Mouse (Mus musculus) limb, embryonic 12.5 days (tissue): ENCODE data around the gene Zfp609. TPM values are rescaled to one million over a fixed set of nuclear protein-coding genes. Genes with fewer than 3 reads are reported as not detected.
"Not testable (repeated sequence)": the region's sequence is repeated elsewhere in the genome, so short reads cannot be mapped to it uniquely, and the experiment has no call there.

Source experiments
- ATAC-seq: fragments of 200-750 bp; cut with Nextera tagmentation; 2 replicates; pipeline ENCODE4 v1.8.0; 2017; ENCODE audit warnings: low read depth, moderate TSS enrichment; ENCODE audit not compliant: insufficient number of reproducible peaks, insufficient read depth, low FRiP score, low TSS enrichment
- H3K27ac ChIP-seq: fragments of 300-500 bp; sonication (generic); 2 replicates; pipeline ENCODE4 v1.5.1; 2016; ENCODE audit warnings: mild to moderate bottlenecking, moderate library complexity
- H3K27me3 ChIP-seq: fragments of 300-500 bp; sonication (generic); 2 replicates; pipeline ENCODE4 v1.6.1; 2016; ENCODE audit warnings: mild to moderate bottlenecking, moderate library complexity
- H3K36me3 ChIP-seq: fragments of 300-500 bp; sonication (generic); 2 replicates; pipeline ENCODE4 v1.6.1; 2016; ENCODE audit warnings: mild to moderate bottlenecking, moderate library complexity
- H3K4me1 ChIP-seq: fragments of 300-500 bp; sonication (generic); replicated peaks from 2 replicates; pipeline ENCODE4 v1.6.1; 2016
- H3K4me2 ChIP-seq: fragments of 300-500 bp; sonication (generic); 2 replicates; pipeline ENCODE4 v1.6.1; 2016; ENCODE audit warnings: mild to moderate bottlenecking, moderate library complexity
- H3K4me3 ChIP-seq: fragments of 300-500 bp; sonication (generic); replicated peaks from 2 replicates; pipeline ENCODE4 v1.5.1; 2016; ENCODE audit warnings: mild to moderate bottlenecking
- H3K9ac ChIP-seq: fragments of 300-500 bp; sonication (generic); replicated peaks from 2 replicates; pipeline ENCODE4 v1.6.1; 2016; ENCODE audit warnings: mild to moderate bottlenecking, moderate library complexity
- H3K9me3 ChIP-seq: fragments of 300-500 bp; sonication (generic); 2 replicates; pipeline ENCODE4 v1.6.1; 2016; ENCODE audit warnings: mild to moderate bottlenecking, moderate library complexity
- WGBS: fragments of 180-500 bp; shearing (Covaris S2); methylation state at CpG from one replicate; pipeline ENCODE4 v1.1.7; 2016; 5-methylcytosine and 5-hydroxymethylcytosine counted together
- polyA plus RNA-seq: library from polyadenylated mRNA; unstranded; fragments of >200 nt; fragmentation: Nextera tagmentation; extraction: Ambion mirVana; gene quantifications from 2 replicates; pipeline ENCODE4 v1.2.1, GENCODE M21; 2016

Gene Zfp609
- polyA plus RNA-seq, 1 experiment from 2014 or later = 9.3 TPM

DNA sequence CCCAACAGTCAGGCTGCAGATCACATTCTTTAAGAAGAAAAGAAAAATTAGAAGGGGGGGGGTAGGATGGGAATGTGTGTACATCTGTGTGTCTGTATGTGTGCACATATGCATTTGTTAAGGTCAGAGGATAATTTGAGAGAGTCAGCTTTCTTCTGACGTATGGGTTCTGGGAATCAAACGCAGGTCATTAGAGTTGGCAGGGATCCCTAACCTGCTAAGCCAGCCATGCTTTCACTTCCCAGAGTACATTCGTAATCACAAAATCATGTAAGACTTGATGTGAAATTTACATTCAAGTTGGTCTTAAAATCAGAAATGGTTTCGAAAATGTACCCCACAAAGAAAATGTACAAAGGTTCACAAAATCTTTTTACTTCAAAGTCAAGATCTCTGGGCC is 38.8 kb downstream of the Zfp609 start:
- Histone ChIP-seq H3K4me2 (no peak overlapping the region), H3K36me3 (peaks cover 2% of the 10 kb centered on the region; the same call in 1 of the 2 replicates), H3K27ac (no peak overlapping the region), H3K9me3 (no peaks in the 10 kb centered on the region), H3K9ac (no peak overlapping the region), H3K4me3 (no peak overlapping the region), H3K27me3 (no peaks in the 10 kb centered on the region), H3K4me1 (peaks cover 24% of the 10 kb centered on the region)
- ATAC-seq = no peak
- 85% methylated on average over 4 of the region's 4 CpGs for WGBS

DNA sequence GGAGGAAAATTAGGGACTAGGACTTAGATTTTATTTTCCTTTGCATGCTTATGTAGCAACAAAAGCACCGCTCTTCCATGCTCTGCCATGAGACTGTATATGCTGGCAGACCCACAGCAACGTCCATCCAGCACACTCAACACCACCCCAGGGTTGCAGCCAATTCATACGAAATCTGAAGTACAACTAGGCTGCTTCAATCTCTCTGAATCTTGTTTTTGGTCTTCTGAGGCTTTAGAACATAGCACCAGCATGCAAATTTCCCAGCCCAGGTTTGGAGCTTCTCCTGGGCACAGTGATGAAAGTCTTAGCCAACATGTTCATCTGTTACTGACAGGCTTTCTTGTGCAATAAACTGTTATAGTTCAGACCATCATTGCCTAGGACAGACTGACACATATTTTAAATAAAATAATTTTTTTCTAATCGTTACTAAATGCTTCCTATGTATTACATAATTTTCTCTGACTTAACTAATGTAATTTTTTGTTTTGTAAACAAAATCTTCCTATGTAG is 39.5 kb downstream of the Zfp609 start:
- H3K4me2 ChIP-seq = no peak overlapping the region
- no peak overlapping the region for H3K27ac ChIP-seq

DNA sequence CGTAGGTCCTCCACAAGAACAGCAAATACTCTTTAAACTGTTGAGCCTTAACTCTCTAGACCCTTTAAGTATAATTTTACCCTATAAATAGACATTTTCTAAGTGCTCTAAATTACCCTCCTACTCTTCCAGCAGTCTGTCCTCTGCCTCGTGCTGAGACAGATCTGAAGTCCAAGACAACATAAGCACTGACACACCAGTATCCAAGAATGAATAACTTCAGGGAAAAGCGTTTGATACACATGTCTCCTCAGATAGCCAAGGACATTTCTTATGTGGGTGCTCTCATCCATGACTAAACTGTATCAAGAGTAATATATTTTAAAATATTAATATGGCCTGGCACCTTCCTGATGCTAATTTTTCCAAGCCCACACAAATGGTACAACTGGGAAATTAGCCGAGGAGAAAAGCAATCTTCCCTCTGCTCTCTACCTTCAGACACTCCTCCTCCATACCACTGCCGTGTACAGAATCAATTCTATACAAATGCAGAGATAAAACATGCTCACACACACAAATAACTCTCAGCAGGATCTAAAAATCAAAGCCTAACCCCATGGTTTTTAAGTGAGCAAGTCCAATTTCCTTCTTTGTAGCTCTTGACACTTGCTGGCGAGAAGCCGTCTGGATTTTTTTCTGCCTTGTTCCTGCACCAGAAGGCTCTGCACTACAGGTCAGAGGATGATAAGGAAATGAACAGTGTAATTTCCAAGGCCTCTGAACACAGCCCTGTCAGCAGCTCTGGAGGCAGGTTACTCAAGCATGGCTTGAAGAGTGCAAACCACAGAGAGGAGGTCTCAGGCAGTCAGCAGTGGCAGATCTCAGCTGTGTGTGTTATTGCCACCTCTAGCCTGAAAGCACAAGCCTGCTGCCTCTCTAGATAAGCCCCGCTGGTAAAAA is 40.2 kb downstream of the Zfp609 start:
- ATAC-seq = no peak
- no peaks in the 10 kb centered on the region for H3K27me3 ChIP-seq
- H3K4me3 ChIP-seq = no peak overlapping the region
- no peak overlapping the region for H3K9ac ChIP-seq
- WGBS = 64% methylated on average over 8 of the region's 8 CpGs
- no peak overlapping the region for H3K27ac ChIP-seq
- no peak overlapping the region for H3K4me2 ChIP-seq
- no peaks in the 10 kb centered on the region for H3K36me3 ChIP-seq
- H3K9me3 ChIP-seq = no peaks in the 10 kb centered on the region
- peaks cover 19% of the 10 kb centered on the region; the same call in 1 of the 2 replicates for H3K4me1 ChIP-seq

More for the DNA sequence above, 39.5 kb downstream of the Zfp609 start:
- 84% methylated on average over 4 of the region's 4 CpGs for WGBS
- Histone ChIP-seq H3K9ac (no peak overlapping the region), H3K4me3 (no peak overlapping the region), H3K27me3 (no peaks in the 10 kb centered on the region), H3K4me1 (peaks cover 19% of the 10 kb centered on the region; the same call in 1 of the 2 replicates), H3K36me3 (no peaks in the 10 kb centered on the region), H3K9me3 (no peaks in the 10 kb centered on the region)
- ATAC-seq = no peak

DNA sequence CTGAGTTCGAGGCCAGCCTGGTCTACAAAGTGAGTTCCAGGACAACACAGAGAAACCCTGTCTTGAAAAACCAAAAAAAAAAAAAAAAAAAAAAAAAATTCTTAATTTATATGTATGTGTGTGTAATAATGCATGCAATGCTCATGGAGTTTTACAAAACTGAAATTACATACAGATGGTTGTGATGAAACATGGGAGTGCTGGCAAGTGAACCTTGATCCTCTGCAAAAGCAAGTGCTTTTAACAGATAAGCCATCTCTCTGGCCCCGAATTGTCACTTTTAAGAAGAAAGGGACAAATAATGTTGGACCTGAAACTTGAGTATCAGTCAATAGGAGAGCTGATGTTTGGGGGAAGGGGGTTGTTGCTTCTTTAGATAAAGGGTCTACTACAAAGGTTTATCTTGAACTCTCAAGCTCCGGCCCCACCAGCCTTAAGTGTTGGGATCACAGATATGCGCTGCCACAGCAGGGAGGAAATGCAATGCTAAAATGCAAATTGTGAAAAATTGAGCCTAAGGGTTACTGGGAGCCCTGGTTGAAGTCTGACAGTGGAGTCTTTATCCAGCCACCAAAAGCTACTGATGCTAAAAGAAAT is 41.5 kb downstream of the Zfp609 start:
- WGBS = 82% methylated on average over 4 of the region's 4 CpGs
- H3K9ac ChIP-seq = no peak overlapping the region
- no peak overlapping the region for H3K27ac ChIP-seq
- no peak for ATAC-seq
- H3K27me3 ChIP-seq = no peaks in the 10 kb centered on the region
- no peaks in the 10 kb centered on the region for H3K9me3 ChIP-seq
- H3K4me3 ChIP-seq = no peak overlapping the region
- H3K4me2 ChIP-seq = no peak overlapping the region
- H3K36me3 ChIP-seq = no peaks in the 10 kb centered on the region
- H3K4me1 ChIP-seq = peaks cover 14% of the 10 kb centered on the region; the same call in 1 of the 2 replicates

DNA sequence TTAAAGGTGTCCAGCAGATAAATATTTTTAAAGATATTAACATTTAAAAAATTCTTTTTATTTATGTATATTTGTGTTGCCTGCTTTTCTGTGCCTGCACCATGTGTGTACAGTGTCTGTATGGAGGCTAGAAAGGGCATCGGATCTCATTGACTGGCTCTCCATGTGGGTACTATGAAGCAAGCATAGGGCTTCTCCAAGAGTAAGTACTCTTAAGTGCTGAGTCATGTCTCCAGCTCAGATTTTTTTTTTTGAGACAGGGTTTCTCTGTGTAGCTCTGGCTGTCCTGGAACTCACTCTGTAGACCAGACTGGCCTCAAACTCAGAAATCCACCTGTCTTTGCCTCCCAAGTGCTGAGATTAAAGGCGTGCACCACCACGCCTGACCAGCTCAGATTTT is 47.7 kb downstream of the Zfp609 start:
- not testable (repeated sequence) for H3K4me2 ChIP-seq, H3K9me3 ChIP-seq, H3K27ac ChIP-seq, H3K27me3 ChIP-seq, H3K36me3 ChIP-seq, H3K4me3 ChIP-seq, H3K9ac ChIP-seq, ATAC-seq
- peaks cover 18% of the 10 kb centered on the region for H3K4me1 ChIP-seq
- 94% methylated on average over 3 of the region's 3 CpGs for WGBS

DNA sequence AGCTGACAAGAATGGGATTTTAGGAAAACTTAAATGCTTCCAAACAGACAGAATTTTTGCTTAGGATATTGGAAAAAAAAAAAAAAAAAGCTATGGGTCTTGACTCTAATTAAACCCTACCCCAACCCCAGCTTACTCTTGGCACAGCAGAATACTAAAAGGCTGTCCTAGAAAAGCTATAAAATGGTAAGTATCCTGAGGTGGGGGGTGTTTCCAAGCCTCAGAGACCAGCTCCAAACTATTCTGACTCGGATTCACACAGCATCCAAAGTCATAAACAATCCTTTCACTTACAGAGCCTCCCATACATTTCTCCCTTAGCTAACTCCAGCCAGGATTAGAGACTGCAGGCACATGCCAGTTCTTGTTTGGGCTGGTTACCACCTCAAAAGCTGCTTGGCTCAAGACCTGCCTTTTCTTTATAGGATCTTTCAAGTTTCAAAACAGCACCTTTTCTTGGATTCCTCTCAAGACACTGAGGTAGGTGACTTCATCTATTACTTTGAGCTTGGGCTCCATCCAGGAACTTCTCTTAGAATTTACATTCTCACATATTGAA is 50.4 kb downstream of the Zfp609 start:
- WGBS = 0% methylated on average over 1 of the region's 1 CpGs
- no peaks in the 10 kb centered on the region for H3K27me3 ChIP-seq
- H3K27ac ChIP-seq = no peak overlapping the region
- ATAC-seq = no peak
- no peak overlapping the region for H3K9ac ChIP-seq
- H3K36me3 ChIP-seq = peaks cover 3% of the 10 kb centered on the region; the same call in 1 of the 2 replicates
- H3K4me1 ChIP-seq = peaks cover 18% of the 10 kb centered on the region
- no peak overlapping the region for H3K4me2 ChIP-seq
- peaks cover 4% of the 10 kb centered on the region; the same call in 1 of the 2 replicates for H3K9me3 ChIP-seq
- no peak overlapping the region for H3K4me3 ChIP-seq

DNA sequence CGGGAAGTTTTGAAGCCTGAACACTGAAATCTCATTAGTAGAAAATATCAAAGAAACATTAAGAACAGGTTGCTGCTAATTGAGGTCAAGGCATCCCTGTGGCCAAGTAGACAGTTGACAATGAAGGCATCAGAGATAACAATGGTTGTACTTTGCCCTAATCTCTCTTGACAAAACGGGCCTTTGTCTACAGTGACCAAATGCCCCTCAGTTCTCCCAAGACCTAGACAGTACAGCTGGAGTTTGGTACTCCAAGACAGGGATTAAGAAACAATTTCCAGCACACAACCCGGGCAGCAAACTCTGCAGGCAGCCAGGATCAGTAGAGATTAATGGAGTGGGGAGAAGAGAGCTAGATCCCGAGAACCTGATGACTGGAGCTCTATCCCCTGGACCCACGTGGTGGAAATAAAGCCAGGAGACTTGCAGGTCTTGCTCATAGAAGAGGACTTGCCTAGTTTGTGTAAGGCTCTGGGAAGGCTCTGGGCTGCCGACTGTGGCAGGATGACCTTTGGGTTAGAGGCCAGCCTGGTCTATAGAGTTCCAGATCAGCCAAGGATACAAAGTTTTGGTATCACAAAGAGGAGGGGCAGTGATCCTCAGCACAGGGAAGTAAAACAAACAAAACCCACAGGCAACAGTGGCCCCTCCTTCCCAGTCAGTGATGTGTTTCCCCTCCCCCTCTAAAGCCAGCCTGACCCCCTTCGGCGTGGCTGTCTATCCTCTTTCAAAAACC is 51.1 kb downstream of the Zfp609 start:
- Histone ChIP-seq H3K4me1 (peaks cover 19% of the 10 kb centered on the region), H3K9me3 (peaks cover 4% of the 10 kb centered on the region; the same call in 1 of the 2 replicates), H3K36me3 (peaks cover 3% of the 10 kb centered on the region; the same call in 1 of the 2 replicates), H3K4me3 (no peak overlapping the region), H3K4me2 (no peak overlapping the region), H3K9ac (no peak overlapping the region), H3K27ac (no peak overlapping the region), H3K27me3 (no peaks in the 10 kb centered on the region)
- ATAC-seq = no peak
- WGBS = 35% methylated on average over 8 of the region's 8 CpGs

DNA sequence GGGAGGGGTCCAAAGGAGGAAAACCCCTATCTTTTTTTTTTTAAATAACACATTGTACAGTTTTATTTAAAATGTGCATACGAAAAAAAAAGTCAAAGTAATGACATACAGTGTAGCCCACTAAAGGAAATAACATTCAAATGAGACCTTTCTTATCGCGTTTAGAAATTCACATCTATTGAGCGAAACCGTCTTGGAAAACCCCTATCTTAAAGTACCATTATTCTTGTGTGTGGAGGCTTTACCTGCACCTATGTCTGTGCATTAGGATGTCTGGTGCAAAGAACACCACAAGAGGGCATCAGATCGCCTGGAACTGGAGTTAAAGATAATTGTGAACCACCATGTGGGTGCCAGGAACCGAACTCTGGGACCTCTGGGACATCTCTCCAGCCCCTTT is 53.6 kb downstream of the Zfp609 start:
- Histone ChIP-seq H3K27me3 (no peaks in the 10 kb centered on the region), H3K27ac (no peak overlapping the region), H3K9ac (no peak overlapping the region), H3K4me2 (no peak overlapping the region), H3K4me1 (peaks cover 24% of the 10 kb centered on the region), H3K36me3 (peaks cover 3% of the 10 kb centered on the region; the same call in 1 of the 2 replicates), H3K9me3 (peaks cover 4% of the 10 kb centered on the region; the same call in 1 of the 2 replicates), H3K4me3 (no peak overlapping the region)
- 93% methylated on average over 7 of the region's 7 CpGs for WGBS
- no peak for ATAC-seq

DNA sequence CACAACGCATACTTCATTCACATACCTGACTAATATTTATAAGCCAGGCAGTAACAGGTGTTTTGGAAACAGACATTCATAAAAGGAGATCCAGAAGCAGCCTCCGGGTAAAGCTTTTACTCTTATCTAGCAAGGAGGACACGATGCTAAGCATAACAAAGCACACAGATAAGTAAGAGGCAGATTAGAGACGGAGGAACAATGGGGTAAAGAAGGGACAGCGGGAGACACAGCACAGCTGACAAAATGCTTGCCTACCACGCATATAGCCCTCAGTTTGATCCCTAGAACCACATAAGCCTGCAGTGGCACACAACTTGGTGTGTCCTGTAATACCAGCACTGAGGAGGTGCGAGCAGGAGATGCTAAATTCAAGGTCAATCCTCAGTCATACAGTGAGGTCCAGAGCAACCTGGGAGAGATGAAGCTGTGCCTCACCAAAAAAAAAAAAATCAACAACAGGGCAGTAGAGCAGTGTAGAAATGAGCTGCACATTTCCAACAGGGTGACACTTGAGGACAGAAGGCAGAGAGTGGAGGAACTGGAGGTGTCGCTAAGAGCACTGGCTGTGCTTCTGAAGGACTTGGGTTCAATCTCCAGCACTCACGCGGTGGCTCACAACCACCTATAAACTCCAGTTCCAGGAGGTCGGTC is 56.2 kb downstream of the Zfp609 start:
- WGBS = 53% methylated on average over 11 of the region's 11 CpGs
- Histone ChIP-seq H3K27ac (no peak overlapping the region), H3K4me1 (peaks cover 11% of the 10 kb centered on the region), H3K4me3 (no peak overlapping the region), H3K4me2 (no peak overlapping the region), H3K9me3 (peaks cover 4% of the 10 kb centered on the region; the same call in 1 of the 2 replicates), H3K9ac (no peak overlapping the region), H3K27me3 (no peaks in the 10 kb centered on the region), H3K36me3 (peaks cover 3% of the 10 kb centered on the region; the same call in 1 of the 2 replicates)
- no peak for ATAC-seq

DNA sequence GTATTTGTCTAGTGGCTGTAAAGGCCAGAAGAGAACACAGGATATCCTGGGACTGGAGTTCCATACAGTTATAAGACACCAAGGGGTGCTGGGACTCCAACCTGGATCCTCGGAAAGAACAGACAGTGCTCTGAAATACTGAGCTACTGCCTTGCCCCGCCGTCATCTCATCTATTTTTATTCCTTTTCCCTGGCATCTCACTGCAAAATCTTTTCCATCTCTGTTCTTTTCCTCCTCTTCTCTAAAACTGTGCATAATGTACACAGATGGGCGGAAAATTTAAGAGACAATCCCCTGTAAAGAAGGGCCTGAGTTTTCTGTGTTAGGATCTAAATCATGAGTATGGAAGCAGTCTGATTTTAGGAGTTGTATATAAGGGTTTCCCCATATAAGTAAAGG is 64.6 kb downstream of the Zfp609 start:
- WGBS = 90% methylated on average over 4 of the region's 4 CpGs
- H3K4me1 ChIP-seq = 0 out of 2 replicates have a peak, but pooled peaks cover 4% of the 10 kb centered on the region
- H3K36me3 ChIP-seq = peaks cover 5% of the 10 kb centered on the region; the same call in 1 of the 2 replicates
- H3K27me3 ChIP-seq = no peaks in the 10 kb centered on the region
- no peak overlapping the region for H3K4me2 ChIP-seq
- ATAC-seq = no peak
- H3K9ac ChIP-seq = no peak overlapping the region
- H3K27ac ChIP-seq = no peak overlapping the region
- no peaks in the 10 kb centered on the region for H3K9me3 ChIP-seq
- no peak overlapping the region for H3K4me3 ChIP-seq
